Mouse (Mus musculus) CD4-positive helper T cell, adult 2 months (primary cell): ENCODE results near the gene Fscn2.

Experiments
- DNase-seq: peaks from one replicate; pipeline ENCODE4 v3.0.0-alpha.2; 2012; ENCODE audit warnings: low read depth, missing footprints, low spot score

The Fscn2 gene

DNA sequence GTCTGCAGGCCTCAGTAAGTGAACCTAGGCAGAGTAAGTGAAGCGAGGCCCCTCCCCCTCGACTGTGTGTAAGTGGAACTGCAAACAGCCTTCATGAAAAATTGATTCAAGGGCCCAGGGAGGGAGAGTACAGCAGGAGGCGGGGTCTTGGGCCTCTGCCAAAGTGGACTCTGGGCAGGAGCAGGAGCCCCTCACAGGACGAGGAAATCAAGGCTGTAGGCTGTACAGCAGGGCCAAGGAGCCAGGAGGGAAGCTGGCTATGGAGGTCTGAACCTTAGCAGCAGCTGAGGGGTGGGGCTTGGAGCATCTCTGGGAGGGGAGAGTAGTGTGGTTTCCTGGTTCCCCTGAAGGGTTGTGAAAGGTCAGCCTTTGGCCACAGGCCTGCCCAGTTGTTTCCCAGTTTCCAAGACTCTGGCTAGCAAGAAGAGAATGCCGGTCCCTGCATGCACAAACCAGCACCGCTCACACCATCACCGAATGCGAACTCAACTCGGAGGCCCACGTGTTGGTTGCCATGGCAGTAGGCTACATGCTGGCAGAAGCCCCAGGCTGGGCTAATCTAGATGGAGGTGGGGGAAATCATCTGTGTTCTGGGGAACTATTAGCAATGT, 3.4 kb upstream of the Fscn2 start:
- DNase-seq: no peak

DNA sequence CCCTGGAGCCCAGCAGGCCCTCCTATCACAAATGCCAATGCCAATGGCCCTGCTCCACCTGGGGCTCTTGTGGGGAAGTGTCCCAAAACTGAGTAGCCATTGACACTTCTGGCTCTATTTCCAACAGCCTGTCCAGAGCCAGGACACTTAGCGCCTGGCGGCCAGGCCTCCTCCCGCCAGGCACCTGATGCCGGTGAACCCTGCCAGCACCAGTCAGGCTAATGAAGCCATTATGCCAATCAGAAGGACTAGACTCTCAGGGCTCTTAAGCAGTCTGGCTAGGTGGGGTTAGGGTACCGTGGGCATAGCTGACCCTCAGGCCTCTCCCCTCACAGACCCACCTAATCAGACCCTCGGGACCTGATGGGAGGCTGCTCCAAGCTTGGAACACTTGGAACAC, 1.9 kb upstream of the Fscn2 start:
- DNase-seq: no peak

DNA sequence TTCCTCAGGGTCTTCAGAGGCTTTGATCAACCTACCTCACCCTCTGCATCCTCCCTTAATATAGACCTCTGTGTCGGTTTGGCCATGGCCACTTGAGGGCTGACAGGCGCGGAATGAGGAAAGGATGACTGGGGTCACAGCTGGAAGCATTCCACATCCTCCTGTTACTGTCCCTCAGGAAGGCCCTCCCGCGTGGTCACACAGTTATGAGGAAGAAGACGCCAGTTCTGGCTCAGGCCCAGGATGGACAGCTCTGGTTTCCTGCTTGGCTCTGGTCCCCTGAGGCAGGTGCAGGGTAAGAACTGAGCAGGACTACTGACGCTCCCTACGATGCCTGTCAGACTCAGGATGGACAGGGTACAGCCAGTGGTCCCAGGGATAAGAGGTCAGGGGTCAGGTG, 1.3 kb upstream of the Fscn2 start:
- no peak for DNase-seq

DNA sequence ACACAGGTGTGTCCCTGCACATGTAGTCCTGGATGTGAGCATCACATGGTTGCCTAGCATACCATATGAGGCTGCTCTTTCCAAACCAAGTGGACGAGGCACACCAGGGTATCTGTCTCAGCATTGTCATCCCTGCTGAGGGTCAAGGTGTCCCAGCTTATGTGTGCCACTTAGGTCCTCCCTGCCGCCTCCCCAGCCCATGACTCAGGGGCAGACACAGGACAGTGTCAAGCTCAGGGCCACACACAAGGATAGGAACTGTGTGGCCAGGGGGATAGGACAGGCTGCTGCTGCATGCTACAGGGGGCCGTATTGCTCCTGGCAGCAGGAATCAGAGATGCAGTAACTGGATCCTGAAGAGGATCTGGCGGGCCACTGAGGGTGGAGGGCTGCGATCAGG, 579 bp upstream of the Fscn2 start:
- no peak for DNase-seq

DNA sequence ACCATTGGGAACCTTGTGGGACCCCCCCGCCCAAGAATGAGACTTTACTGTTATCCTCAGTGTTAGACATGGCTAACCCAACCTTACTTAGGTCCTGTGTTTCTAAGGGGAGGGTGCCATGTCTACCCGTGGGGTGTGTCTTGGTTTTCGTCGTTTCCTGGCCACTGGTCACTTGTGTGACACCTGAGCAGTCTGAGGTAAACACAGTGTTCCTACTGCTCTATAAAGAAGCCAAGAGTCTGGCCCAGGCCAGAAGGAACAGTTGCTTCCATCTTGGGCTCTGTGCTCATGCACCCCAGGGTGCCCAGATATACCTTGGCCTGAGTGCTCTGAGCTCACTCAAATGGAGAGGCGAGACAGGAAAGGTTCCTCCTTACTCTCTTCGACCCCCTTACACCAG, 1.6 kb downstream of the Fscn2 start:
- DNase-seq: no peak

DNA sequence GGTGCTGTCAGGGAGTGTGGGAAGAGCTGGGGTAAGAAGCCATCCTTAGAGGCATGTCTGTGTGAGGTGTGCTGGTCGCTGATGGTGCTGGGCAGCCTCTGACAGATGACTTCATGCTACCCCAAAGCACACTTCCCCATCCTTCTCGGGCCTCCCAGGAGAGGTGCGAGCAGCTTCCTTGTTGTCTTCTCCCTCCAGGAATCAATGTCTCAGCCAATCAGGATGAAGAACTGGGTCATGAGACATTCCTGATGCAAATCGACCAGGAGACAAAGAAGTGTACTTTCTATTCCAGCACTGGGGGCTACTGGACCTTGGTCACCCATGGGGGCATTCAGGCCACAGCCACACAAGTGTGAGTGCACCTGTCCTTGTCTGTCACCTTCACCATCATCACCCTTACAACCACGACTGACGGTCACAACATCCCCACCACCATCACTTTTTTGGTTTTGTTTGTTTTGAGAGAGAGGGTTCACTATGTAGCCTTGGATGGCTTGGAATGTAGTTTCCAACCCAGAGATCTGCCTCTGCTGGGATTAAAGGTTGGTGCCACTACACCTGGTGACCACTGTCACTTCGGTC, 5.2 kb downstream of the Fscn2 start:
- DNase-seq: no peak

DNA sequence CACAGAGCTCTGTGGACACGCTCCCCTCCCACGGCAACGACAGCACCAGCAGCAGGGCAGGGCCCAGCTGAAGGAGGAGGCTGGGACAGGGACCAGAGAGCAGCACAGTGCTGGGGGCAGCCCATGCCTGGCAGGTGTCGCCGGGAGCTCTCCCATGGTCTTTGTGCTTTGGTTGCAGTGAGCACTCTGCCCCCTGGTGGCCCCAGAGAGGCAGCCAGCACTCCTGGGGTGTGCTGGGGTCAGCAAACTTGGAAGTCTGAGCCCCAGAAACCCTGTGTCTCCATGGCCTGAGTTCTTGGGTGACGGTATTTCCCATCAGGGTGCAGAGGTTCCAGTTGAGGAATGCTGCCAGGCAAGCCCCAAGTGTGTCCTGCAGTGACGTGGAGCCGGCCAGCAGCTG, 8.3 kb downstream of the Fscn2 start:
- DNase-seq: peak; percentile 68

DNA sequence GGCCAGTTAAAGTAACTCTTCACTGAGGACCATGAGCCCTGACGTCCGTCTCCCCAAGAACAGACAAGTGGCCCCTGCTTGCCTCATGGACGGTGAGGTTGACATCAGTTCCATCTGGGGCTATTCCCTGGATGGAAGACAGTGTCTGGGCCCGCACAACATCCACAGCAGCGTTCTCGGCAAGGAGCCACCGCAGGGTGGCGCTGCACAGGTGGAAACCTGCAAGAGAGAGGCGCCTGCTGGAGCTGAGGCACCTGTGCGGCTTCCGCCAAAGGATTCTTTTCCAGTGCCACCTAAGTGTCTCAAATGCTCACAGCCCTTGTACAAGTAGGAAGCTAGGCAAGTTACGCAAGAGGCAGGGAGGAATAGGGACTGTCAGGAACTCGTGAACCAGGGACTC, 11.7 kb downstream of the Fscn2 start:
- DNase-seq: no peak

DNA sequence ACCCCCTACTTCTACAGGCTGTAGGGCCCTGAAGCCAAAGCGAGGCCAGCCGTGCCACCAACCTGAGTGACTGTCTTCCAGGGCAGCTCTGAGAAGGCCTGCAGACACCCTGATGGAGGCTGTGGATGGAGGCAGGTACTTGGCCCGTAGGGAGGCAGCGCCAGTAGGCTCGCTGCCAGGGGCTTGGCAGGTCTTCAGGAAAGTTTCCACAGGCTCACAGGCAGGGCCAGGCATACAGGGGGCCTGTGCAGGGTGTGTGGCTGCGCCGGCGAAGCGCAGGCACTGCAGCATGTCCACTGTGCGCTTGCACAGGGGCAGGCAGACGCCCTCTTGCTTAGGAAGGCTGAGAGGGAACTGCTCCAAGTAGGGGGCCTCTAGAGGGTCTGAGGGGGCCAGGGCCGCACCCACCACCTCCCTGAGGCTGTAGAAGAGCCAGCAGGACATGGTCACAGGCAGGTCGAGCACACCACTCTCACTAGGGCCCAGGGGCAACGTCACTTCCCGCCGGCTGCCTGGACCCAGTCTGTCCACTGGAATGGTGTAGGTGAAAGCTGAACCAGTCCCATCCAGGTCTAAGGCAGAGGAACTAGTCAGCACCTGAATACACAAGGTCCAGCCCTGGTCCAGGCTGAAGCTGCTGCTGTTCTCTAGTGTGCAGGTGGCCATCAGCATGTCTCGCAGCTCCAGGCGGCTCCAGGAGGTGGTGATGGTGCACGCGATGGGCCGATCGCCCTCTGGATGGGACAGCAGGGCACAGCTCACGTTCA, 12.7 kb downstream of the Fscn2 start:
- no peak for DNase-seq

DNA sequence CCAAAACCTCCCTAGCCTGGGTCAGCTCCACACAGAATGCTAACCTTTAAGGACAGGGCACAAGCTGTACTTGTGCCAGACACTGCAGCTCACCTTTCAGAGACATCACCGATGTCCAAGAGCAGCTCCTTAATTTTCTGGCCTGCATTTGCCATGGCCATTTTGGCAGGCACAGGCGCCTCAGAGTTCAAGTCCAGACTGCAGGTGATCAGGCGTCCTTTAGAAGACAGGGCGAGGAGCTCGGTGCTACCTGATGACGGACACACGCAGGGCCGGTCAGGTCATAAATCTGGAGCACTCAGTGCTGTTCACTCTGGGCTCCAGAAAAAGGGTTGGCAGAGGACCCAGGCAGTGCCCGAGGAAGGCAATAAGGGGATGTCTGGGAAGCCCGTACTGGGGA, 14.0 kb downstream of the Fscn2 start:
- DNase-seq: no peak

DNA sequence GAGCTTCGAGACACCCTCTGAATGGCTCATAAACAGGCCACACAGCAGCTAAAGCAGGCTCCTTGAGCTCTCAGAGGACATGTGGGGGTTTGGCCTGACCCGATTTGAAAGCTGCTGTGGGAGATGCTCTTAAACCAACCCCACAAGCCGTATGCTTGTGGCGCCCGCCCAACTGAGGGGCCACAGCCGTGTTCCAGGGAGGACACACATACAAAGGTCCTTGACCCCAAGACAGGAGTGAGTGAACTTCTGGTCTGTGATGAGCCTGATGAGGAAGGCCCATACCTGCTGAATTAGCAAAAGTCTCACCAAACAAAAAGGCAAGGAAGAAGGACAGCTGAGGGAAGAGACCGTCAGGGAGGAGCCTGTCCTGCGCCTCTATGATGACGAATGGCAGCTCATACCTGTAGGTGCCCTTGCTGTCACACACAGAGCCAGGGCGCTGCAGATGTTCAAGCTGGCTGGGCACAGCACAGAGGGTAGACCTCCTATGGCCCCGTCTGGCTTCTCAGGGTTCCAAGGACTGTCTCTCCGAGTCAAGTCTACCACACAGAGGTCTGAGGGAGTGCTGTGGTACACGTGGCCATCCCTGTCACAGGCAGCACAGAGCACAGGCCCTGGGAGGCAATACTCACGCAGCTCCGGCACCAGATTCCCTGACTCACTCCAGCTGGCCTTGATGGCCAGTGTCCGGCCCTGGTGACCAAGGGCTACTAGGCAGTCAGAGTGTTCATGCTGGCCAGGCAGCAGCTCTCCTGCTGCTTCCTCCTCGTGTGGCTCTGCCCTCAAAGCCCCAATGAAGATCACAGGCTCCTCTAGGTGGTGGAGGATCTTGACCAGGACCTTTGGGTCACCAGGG, 15.2 kb downstream of the Fscn2 start:
- no peak for DNase-seq

DNA sequence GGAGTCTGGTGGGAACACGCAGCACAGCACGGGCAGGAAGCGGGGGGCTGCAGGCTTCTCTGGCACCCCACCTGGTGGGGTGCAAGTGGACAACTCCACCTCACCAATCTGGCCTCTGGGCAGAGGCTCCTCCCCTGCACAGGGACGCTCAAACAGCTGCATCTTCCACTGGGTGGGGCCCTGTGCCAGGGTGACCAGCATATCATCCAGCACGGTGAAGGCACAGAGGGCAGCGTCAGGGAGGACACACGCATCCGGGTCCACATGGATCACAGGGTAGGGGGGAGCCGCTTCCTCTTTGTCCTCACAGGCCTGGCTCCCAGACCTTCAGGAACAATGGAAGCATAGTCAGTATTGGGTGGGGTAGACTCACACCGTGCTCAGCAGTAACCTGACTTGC, 16.0 kb downstream of the Fscn2 start:
- DNase-seq: no peak

DNA sequence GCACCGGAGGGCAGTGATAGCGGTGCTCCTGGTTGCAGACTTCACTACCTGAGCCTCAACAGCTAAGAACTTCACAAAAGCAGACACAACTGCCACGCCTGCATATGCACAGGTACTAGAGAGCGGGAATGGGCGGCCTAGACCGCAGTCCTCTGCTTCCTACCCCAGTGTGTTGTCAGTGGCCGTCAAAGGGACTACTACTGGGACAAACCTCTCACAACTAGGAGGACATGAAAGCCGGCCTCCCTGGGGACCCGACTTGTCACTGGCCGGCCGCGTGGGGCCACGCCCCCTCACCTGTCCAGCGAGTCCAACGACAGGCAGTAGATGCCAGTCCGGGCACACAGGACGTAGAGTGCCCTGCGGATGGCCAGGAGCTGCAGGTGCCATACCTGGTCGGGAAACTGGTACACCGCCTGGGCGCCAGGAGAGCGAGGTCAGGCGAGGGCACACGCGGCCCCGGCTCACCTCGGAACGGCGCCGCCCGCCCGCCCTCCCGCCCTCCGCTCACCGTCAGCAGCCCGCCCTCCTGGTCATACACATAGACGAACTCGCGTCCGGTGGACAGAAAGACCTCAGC, 16.8 kb downstream of the Fscn2 start:
- DNase-seq: no peak

DNA sequence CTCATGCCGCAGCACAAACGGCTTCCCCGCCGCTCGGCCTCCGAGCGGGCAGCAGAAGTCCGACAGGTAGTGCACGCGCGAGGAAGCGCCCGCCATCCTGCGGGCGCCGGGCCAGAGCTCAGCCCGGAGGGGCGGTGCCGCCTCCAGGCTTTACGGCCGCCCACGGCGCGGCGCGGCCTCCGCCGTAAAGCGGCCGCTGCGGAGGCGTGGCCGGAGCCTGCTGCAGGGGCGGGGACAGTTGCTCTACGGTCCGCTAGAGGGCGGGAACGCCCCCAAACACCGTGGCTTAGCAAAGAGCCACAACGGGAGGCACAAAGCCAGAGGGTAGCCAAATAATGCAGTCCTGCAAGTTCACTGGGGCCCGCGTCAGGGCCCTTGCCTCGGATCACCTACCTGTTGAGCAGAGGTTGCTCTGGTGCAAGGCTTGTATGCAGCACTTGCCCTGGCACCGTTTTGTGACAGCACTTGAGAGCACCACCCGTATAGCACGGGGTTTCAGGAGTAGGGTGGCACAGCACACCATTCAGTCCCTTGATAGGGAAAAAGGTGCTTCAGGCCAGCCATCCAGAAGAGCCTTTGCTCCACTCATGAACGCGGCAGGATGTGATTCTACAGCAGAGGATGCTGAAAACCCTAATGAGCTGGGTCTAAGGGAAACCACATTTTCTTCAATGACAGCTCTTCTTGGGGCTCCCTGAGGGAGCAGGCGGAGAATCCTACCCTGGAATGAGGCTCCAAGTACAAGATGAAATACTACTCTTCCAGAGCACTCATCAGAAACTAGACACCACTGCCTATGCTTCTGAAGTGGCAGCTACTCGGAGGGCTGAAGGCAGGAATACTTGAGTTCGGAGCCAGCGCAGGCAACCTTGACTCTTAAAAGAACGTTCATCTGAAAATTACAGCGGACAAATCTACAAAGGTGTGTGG, 17.5 kb downstream of the Fscn2 start, which contains the start of gene Faap100:
Gene Faap100 (minus strand): TSS at position 154 of the 930 bp plus-strand sequence.
- DNase-seq: peak; percentile 96

DNA sequence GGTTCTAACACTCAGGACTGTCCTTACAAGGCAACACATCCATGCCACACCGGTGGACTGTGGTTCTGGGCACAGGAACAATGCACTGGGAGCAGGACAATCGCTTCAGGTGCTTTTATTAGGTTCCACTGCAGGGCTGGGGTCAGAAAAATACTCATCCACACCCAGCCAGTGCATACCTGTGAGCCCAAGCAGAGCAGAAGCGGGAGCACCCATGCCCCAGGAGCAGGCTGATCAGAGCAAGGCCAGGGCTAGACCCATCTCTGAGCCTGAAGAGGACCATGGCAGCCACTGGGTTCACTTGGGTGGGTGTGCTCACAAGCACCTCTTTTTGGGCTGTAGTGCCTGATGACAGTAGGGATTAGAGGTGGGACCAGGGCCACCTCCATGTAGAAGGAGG, 18.9 kb downstream of the Fscn2 start:
- DNase-seq: no peak

DNA sequence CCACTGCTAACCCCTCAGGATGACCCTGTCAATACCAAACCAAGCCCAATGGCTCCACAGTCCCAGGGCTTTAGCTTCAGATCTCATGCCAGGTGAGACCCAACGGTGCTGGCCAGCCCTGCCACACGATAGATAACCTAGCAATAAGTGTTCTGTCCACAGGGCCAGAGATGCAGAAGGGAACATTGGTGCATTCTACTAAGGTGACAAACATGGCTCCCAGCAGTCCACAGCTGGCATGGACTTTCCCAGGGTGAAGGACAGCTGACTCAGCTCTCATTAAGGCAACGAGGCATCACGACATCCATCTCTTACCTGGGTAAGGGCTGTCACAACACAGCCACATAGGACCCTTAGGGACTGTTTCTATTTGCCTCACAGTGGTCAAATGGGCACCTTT, 19.8 kb downstream of the Fscn2 start:
- no peak for DNase-seq

DNA sequence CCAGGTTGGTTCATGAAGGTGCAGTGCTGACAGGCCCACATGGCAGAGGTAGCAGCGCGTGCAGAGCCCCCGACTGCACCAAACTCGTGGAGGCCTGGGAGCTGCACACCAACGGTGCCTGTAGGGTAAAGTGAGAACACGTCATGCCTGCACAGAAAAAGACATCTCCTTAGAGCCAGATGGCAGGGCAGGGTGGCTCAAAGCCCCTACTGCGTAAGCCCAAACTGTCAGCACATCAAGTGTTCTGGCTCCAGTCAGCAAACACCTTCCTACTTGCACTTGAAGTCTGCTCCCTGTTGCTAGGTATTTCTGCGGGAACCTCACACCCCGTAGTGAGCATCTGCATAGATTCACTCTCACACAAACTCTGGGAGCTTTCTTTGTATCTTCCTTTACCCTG, 21.2 kb downstream of the Fscn2 start:
- no peak for DNase-seq

DNA sequence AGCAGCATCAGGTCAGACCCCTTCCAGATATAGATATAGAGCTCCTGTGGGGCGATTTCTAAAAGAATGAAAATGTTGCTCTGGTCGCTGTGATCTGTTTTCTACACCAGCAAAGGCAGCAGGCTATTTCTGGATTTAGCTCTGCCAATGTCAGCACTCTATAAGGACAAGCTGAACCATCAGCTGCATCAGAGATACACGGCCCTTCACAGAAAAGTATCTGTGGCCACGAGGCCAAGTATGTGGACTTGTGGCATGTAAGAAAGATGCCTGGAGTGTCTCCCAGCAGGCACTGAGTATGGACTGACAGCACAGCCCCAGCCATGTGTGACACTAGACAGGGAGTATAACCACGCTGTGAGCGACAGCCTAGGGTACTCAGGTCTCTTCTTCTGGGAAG, 25.3 kb downstream of the Fscn2 start:
- no peak for DNase-seq

DNA sequence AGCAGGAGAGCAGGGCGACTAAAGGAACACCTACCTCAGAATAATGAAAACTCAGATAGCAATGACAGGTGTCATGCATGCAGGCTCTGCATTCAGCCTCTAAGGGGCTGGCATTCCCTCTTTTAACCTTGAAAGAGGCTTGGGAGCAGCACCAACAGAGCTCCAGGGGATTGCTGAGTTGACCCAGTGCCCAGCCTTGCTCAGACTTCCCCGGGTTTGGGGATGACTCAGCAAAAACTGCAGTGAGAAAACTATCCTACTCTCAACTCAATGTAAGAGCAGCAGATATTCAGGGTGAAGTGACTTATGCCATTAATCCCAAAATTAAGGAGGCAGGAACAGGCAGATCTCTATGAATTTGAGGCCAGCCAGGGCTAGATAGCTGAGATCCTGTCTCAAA, 25.8 kb downstream of the Fscn2 start:
- no peak for DNase-seq

DNA sequence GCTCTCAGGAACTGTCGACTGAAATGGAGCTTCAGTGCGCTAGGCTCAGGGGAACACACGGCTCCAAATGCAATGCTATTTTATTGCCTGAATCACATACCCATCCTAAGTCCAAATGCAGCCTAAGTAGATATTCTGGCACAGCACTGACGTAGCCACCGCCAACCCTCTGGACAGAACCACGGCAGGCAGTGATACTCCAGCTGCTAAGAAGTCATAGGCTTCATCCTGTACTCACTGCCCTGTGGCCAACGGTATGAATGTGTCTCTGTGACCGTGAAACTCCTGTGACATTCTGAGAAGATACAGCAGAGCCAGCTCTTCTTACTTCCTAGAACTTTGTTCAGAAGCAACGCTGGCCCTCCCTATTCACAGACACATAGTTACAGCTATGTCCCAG, 27.2 kb downstream of the Fscn2 start:
- no peak for DNase-seq

DNA sequence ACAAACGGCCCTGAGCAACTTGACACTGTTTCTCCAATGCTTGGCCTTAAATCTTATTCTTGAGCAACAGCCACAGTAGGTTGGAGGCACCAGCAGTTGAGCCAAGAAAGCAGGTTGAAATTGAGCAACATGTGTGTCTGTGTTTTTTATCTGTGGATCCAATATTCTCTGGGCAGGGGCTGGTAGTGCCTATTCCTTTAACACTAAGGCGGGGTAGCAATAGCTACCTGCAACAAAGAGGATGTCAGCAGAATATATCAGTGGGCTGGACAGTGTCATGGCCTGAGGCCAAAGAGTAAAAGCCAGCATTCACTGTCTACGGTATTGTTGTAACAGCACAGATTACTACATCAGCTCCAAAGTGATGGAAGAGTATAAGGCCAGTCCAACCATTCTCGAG, 34.3 kb downstream of the Fscn2 start:
- no peak for DNase-seq
